Mouse (Mus musculus) limb, embryonic 11.5 days (tissue): Measurements from ENCODE around the gene Prm2. TPM values are rescaled to one million over a fixed set of nuclear protein-coding genes. Genes with fewer than 3 reads are reported as not detected.
A peak's percentile ranks its signal among the peaks of the same experiment; 100 is the strongest.

Source experiments
- ATAC-seq: fragments of 200-750 bp; cut with Nextera tagmentation; 2 replicates; pipeline ENCODE4 v1.8.0; 2017; ENCODE audit warnings: low read depth; ENCODE audit not compliant: insufficient number of reproducible peaks, low FRiP score, low TSS enrichment
- DNase-seq: peaks from one replicate; pipeline ENCODE4 v3.0.0-alpha.2; 2015; ENCODE audit warnings: low spot score
- H3K27ac ChIP-seq: fragments of 300-500 bp; sonication (generic); replicated peaks from 2 replicates; pipeline ENCODE4 v1.5.1; 2014; ENCODE audit warnings: low read depth, mild to moderate bottlenecking, low read length
- H3K27me3 ChIP-seq: fragments of 300-500 bp; sonication (generic); 2 replicates; pipeline ENCODE4 v1.6.1; 2014; ENCODE audit warnings: mild to moderate bottlenecking, low read length, mixed read lengths; ENCODE audit not compliant: control insufficient read depth, insufficient read depth
- H3K36me3 ChIP-seq: fragments of 300-500 bp; sonication (generic); 2 replicates; pipeline ENCODE4 v1.6.1; 2014; ENCODE audit warnings: mild to moderate bottlenecking, low read length, moderate library complexity, mixed read lengths; ENCODE audit not compliant: control insufficient read depth, insufficient read depth
- H3K4me1 ChIP-seq: fragments of 300-500 bp; sonication (generic); 2 replicates; pipeline ENCODE4 v1.6.1; 2014; ENCODE audit warnings: low read length, mixed read lengths; ENCODE audit not compliant: control insufficient read depth, insufficient read depth
- H3K4me2 ChIP-seq: fragments of 300-500 bp; sonication (generic); 2 replicates; pipeline ENCODE4 v1.6.1; 2014; ENCODE audit warnings: low read depth, mild to moderate bottlenecking, moderate library complexity; ENCODE audit not compliant: severe bottlenecking
- H3K4me3 ChIP-seq: fragments of 300-500 bp; sonication (generic); 2 replicates; pipeline ENCODE4 v1.5.1; 2014; ENCODE audit warnings: low read depth, low read length
- H3K9ac ChIP-seq: fragments of 300-500 bp; sonication (generic); 2 replicates; pipeline ENCODE4 v1.6.1; 2014; ENCODE audit warnings: mild to moderate bottlenecking, low read length
- H3K9me3 ChIP-seq: fragments of 300-500 bp; sonication (generic); 2 replicates; pipeline ENCODE4 v1.6.1; 2016; ENCODE audit warnings: low read length; ENCODE audit not compliant: control insufficient read depth
- WGBS: fragments of 180-500 bp; shearing (Covaris S2); extraction: QIAGEN DNeasy Blood & Tissue Kit; methylation state at CpG from one replicate; pipeline ENCODE4 v1.1.7; 2014; 5-methylcytosine and 5-hydroxymethylcytosine counted together
- polyA plus RNA-seq: library from polyadenylated mRNA; unstranded; fragments of >200 nt; fragmentation: Nextera tagmentation; extraction: Ambion mirVana; gene quantifications from 2 replicates; pipeline ENCODE4 v1.2.1, GENCODE M21; 2014

Gene Prm2
- polyA plus RNA-seq, 1 experiment from 2014 or later, result not detected

DNA sequence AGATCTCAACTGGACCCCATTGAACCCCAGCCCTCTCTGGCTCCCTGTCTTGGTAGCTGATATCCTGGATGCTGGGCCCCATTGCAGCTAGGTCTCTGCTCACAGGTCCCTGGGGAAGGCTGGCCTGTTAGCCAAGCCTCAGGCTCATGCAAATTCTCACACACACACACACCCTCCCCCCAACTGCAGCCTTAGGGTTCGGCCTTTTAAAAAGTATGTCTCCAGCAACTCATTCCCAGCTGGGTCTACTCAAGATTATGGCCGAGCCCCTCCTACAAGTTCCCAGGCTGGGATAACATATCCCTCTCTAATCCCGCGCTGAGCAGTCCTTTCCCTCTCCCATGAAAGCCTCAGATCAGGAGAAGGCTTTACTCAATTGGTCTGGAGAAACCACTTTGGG, 25.5 kb upstream of the Prm2 start:
- Histone ChIP-seq H3K9ac (no peak overlapping the region), H3K4me2 (no peak overlapping the region), H3K9me3 (no peaks in the 10 kb centered on the region), H3K4me3 (no peak overlapping the region), H3K4me1 (no peaks in the 10 kb centered on the region), H3K27ac (no peak overlapping the region), H3K27me3 (no peaks in the 10 kb centered on the region), H3K36me3 (no peaks in the 10 kb centered on the region)
- ATAC-seq, result 0 out of 2 replicates have a peak, but pooled peaks have one; percentile 21
- WGBS, result 68% methylated on average over 4 of the region's 4 CpGs
- no peak for DNase-seq

DNA sequence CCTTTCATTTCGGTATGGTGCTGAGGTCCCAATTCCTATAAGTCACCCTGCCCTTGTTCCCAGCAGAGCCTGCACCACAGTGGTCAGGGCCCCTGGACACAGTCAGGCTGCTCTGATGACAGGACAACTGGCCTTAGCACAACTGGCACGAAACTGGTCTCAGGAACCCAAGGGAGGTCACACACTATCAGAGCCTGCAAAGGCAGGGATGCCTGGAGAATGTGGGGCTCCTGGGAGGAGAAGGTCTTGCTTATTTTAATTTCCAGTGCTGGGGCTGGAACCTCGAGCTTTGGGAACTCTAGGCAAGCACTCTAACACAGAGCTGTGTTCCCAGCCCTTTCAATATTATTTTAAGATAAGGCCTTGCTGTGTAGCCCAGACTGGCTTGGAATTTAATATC, 24.0 kb upstream of the Prm2 start:
- Histone ChIP-seq H3K4me1 (no peaks in the 10 kb centered on the region), H3K9ac (no peak overlapping the region), H3K27me3 (no peaks in the 10 kb centered on the region), H3K27ac (no peak overlapping the region), H3K36me3 (no peaks in the 10 kb centered on the region), H3K9me3 (no peaks in the 10 kb centered on the region), H3K4me2 (no peak overlapping the region), H3K4me3 (no peak overlapping the region)
- ATAC-seq, result no peak
- DNase-seq, result no peak
- WGBS, result 71% methylated on average over 3 of the region's 3 CpGs

DNA sequence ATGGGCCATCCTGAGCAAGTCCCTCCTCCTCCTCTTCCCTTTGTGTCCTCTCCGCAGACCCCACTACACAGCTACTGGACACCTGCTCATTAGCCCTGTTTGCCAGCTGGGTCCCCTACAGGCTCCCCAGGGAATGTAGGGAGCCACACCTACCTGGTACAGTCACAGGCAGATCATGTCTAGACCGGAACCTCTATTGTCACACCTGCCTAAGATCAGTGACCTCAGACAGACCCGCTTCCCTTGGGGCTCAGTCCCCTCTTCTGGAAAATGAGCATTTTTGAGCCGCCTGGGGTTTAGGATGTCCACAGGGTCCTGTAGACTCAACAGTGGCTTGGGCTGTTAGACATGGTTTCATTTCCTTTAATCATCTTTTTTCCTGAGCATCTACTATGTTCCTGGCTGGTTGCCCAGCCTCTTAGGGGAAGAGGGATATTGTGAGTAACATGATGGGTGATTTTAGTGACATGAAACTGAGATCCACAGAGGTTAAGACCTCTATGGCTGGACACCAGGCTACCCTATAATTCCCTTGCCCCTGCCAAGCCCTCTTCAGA, 22.7 kb upstream of the Prm2 start:
- Histone ChIP-seq H3K27me3 (no peaks in the 10 kb centered on the region), H3K36me3 (no peaks in the 10 kb centered on the region), H3K9ac (no peak overlapping the region), H3K4me2 (no peak overlapping the region), H3K4me3 (no peak overlapping the region), H3K9me3 (no peaks in the 10 kb centered on the region), H3K27ac (no peak overlapping the region), H3K4me1 (no peaks in the 10 kb centered on the region)
- ATAC-seq, result no peak
- DNase-seq, result no peak
- 89% methylated on average over 4 of the region's 4 CpGs for WGBS

DNA sequence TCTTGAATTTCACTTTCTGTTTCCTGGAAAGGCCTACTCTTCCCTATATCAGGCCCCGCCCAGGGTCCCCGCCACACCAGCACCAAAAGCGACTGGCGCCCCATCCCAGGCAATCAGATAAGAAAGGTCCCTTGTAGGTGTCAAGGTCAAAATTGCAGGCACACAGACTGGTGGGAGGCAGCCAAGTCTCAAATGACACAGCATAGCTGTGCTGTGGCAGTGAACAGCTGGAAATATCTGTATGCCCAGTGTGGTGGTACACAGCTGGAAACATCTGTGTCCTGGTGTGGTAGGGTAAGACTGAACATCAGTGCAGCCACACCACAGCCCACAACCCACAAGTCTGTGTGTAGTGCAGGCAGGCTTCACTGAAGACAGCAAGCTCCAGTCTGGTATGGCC, 18.9 kb upstream of the Prm2 start:
- H3K4me3 ChIP-seq, result no peak overlapping the region
- H3K9ac ChIP-seq, result 0 out of 2 replicates have a peak overlapping the region, but pooled peaks have one; percentile 4
- 84% methylated on average over 4 of the region's 4 CpGs for WGBS
- no peaks in the 10 kb centered on the region for H3K9me3 ChIP-seq
- H3K4me1 ChIP-seq, result no peaks in the 10 kb centered on the region
- no peaks in the 10 kb centered on the region for H3K36me3 ChIP-seq
- H3K27ac ChIP-seq, result no peak overlapping the region
- no peak overlapping the region for H3K4me2 ChIP-seq
- ATAC-seq (no peak; the same call in 1 of the 2 replicates), DNase-seq (no peak)
- no peaks in the 10 kb centered on the region for H3K27me3 ChIP-seq

DNA sequence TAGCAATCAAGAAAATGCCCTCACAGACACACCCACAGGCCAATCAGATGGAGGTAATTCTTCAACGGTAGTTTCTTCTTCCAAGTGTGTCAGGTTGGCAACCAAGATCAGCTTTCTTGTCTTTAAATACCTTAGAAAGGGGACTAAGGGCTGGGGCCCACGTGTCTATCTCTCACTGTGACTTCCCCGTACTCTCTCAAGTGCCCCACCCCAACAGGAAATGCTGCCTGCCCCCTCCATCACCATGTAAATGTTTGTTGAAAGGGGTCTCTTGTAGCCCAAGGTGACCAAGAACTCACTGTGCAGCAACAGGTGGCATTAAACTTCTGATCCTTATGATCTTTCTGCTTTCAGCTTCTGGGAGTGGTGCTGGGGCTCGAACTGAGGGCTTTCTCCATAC, 17.8 kb upstream of the Prm2 start:
- WGBS, result 80% methylated on average over 4 of the region's 4 CpGs
- Histone ChIP-seq H3K4me3 (no peak overlapping the region), H3K27me3 (no peaks in the 10 kb centered on the region), H3K9me3 (no peaks in the 10 kb centered on the region), H3K9ac (no peak overlapping the region), H3K36me3 (no peaks in the 10 kb centered on the region), H3K4me1 (no peaks in the 10 kb centered on the region), H3K27ac (no peak overlapping the region), H3K4me2 (no peak overlapping the region)
- DNase-seq (no peak), ATAC-seq (no peak)

DNA sequence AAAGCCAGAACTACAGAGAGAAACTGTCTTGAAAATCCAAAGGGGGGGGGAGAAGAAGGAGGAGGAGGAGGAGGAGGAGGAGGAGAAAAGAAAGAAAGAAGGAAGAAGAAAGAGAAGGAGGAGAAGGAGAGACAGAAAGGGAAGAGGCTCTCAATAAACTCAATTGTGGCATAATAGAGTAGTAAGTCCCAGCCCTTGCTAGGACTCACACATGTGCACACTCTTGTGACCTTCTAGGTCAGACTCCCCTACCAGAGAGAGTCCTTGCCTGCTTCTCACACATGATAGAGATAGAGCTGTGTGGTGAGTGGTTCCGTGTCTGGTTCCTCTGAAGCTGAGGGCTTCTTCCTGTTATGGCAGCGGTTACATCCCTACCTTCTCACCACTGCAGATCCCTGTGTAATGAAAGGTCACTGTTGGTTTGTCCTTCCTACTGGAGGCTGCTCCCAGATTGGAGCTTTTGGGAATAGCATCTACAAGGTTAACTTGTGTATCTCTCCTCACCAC, 17.0 kb upstream of the Prm2 start, which contains the start of gene Gm11172:
Gm11172 (plus strand) TSS at position 51 of the 507 bp plus-strand sequence.
- WGBS, result 88% methylated on average over 2 of the region's 2 CpGs
- ATAC-seq, result no peak
- Histone ChIP-seq H3K27ac (no peak within 1 kb of the TSS), H3K27me3 (no peaks in the 10 kb centered on the region), H3K36me3 (no peaks in the 10 kb centered on the region), H3K4me2 (no peak within 1 kb of the TSS), H3K4me3 (no peak within 1 kb of the TSS), H3K9me3 (no peaks in the 10 kb centered on the region), H3K4me1 (no peaks in the 10 kb centered on the region), H3K9ac (no peak within 1 kb of the TSS)
- DNase-seq, result no peak

DNA sequence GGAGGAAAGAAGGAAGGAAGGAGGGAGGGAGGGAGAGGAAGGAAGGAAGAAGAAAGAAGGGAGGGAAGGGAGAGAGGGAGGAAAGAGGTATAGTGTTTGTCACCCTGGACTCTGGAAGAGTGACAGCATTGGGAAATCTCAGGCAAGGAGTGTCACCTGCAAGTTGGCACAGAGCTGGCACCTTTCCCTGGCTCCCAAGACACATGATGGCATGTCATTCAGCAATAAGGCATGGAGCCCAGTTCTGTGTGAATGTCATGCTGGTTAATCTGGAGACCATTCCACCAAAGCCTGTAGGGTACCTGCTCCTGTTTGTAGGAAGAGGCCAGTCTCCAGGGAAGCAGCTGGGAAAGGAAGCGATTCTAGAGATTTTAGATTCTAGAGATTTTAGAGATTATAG, 14.4 kb upstream of the Prm2 start:
- Histone ChIP-seq H3K9me3 (no peaks in the 10 kb centered on the region), H3K4me2 (no peak overlapping the region), H3K36me3 (no peaks in the 10 kb centered on the region), H3K9ac (no peak overlapping the region), H3K27ac (no peak overlapping the region), H3K4me1 (0 out of 2 replicates have a peak, but pooled peaks cover 2% of the 10 kb centered on the region), H3K4me3 (no peak overlapping the region), H3K27me3 (no peaks in the 10 kb centered on the region)
- no peak for DNase-seq
- ATAC-seq, result no peak
- WGBS, result 96% methylated on average over 1 of the region's 1 CpGs

DNA sequence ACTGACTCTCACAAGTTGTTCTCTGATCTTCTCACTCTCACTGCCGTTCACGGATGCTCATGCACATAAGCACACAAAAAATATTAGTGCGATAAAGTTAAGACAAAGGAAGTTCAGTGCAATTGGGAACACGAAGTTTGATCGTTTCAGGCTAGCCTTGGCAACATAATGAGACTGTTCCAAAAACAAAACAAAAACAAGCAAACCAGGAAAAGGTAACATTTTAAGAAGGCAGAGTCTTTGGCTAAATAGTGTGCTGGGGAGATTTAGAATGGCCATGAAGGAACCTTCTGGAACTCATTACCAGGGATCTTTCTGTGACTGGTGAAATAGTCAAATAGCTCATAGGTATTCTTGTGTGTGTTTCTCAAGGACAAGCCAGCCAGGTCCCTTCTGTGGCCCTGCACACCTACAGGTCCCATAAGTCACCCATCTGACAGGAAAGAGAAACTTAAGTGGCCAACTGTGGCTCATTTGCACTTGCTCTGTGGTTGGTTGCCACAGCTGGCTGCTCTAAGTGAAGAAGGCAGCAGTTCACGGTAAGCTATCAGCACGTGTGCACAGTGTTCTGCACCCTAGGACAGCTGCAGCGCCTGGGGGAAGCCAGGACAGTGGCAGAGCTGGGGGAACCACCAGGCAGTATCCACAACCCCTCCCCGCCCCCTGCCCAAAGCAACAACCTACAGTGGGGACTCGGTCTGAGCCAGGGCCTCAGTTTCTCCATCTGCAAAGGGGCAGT, 10.0 kb upstream of the Prm2 start, which contains the start of gene Prm1:
Prm1 (minus strand) TSS at position 51 of the 739 bp plus-strand sequence.
- Histone ChIP-seq H3K4me1 (0 out of 2 replicates have a peak, but pooled peaks cover 2% of the 10 kb centered on the region), H3K4me2 (no peak within 1 kb of the TSS), H3K4me3 (no peak within 1 kb of the TSS), H3K9ac (no peak within 1 kb of the TSS), H3K27ac (no peak within 1 kb of the TSS; the same call in 1 of the 2 replicates), H3K27me3 (no peaks in the 10 kb centered on the region), H3K9me3 (no peaks in the 10 kb centered on the region), H3K36me3 (no peaks in the 10 kb centered on the region)
- ATAC-seq, result peak; percentile 47; the same call in 1 of the 2 replicates
- no peak for DNase-seq
- WGBS, result 72% methylated on average over 10 of the region's 10 CpGs
